Mouse (Mus musculus): ENCODE data around the gene Rrbp1. TPM values are rescaled to one million over a fixed set of nuclear protein-coding genes. Genes with fewer than 3 reads are reported as not detected.

Rrbp1 gene
- total and polyA plus RNA-seq, 3 experiments, result 56.7 to 128 (median 127) TPM

- TF ChIP-seq SIN3A (IDR thresholded peaks at IDR 0.05; ENCODE audit: low read length) (no peak), ZKSCAN1 (IDR thresholded peaks at IDR 0.05; ENCODE audit: low read depth, low read length) (no peak), USF1 (IDR thresholded peaks at IDR 0.05; ENCODE audit: low read depth, low read length) (no peak), MAX (IDR thresholded peaks at IDR 0.05; ENCODE audit: low read length) (no peak), UBTF (IDR thresholded peaks at IDR 0.05; ENCODE audit: borderline replicate concordance, insufficient read depth, low read depth, low read length) (no peak), MEF2A (IDR thresholded peaks at IDR 0.05; ENCODE audit: extremely low read depth, insufficient replicate concordance, low read depth, low read length, poor library complexity, severe bottlenecking) (no peak), RAD21 (IDR thresholded peaks at IDR 0.05; ENCODE audit: low read depth, low read length) (no peak), HCFC1 (IDR thresholded peaks at IDR 0.05; ENCODE audit: low read depth, low read length) (no peak), BHLHE40 (IDR thresholded peaks at IDR 0.05; ENCODE audit: borderline replicate concordance, low read depth, low read length) (no peak), MXI1 (IDR thresholded peaks at IDR 0.05; ENCODE audit: low read depth, low read length) (no peak), CTCF (IDR thresholded peaks at IDR 0.05 in 2 of 3, conservative IDR thresholded peaks at IDR 0.05 in 1 of 3; ENCODE audit: control insufficient read depth in 1 of 3, insufficient read depth in 1 of 3, low read depth in 2 of 3, low read length in 3 of 3, poor library complexity in 1 of 3, severe bottlenecking in 1 of 3) (no peak), MAZ (IDR thresholded peaks at IDR 0.05; ENCODE audit: low read depth, low read length) (no peak), MYB (IDR thresholded peaks at IDR 0.05; ENCODE audit: low read depth, low read length) (no peak), JUND (IDR thresholded peaks at IDR 0.05; ENCODE audit: low read depth, low read length) (no peak), SMC3 (IDR thresholded peaks at IDR 0.05; ENCODE audit: low read depth, low read length) (no peak)
- peaks cover 0 to 12% of the 10 kb centered on the region in 2 experiments; a peak in 2 of 4 replicates for H3K36me3 ChIP-seq (ENCODE audit: control insufficient read depth in 1 of 2, insufficient read depth in 2 of 2, low read length in 2 of 2)
- H3K27me3 ChIP-seq (ENCODE audit: control insufficient read depth in 1 of 2, insufficient read depth in 2 of 2, low read length in 2 of 2), result no peaks in the 10 kb centered on the region
- no peaks in the 10 kb centered on the region for H3K79me2 ChIP-seq (ENCODE audit: control insufficient read depth, insufficient read depth, low read length, poor library complexity)
- H3K9ac ChIP-seq (ENCODE audit: control insufficient read depth, low read depth, low read length, poor library complexity, severe bottlenecking), result no peak overlapping the region
- no peak for DNase-seq (ENCODE audit: low read depth, low spot score)
- H3K4me3 ChIP-seq (ENCODE audit: control insufficient read depth in 1 of 2, insufficient read depth in 1 of 2, low read depth in 2 of 2, low read length in 2 of 2), result no peak overlapping the region
- no peaks in the 10 kb centered on the region for H3K9me3 ChIP-seq (replicated peaks; ENCODE audit: insufficient read depth, low read length)
- no peaks in the 10 kb centered on the region for H3K4me1 ChIP-seq (ENCODE audit: control insufficient read depth in 1 of 2, insufficient read depth in 2 of 2, low read length in 2 of 2)
- H3K27ac ChIP-seq (ENCODE audit: control insufficient read depth, low read depth, low read length), result no peak overlapping the region
Observed at GRCm38 (mm10) chr2:143969260-143969659, 41.8 kb downstream of the Rrbp1 start.

- Histone ChIP-seq H3K4me3 (ENCODE audit: control insufficient read depth in 1 of 2, insufficient read depth in 1 of 2, low read depth in 2 of 2, low read length in 2 of 2) (no peak overlapping the region), H3K4me1 (ENCODE audit: control insufficient read depth in 1 of 2, insufficient read depth in 2 of 2, low read length in 2 of 2) (no peaks in the 10 kb centered on the region), H3K27me3 (ENCODE audit: control insufficient read depth in 1 of 2, insufficient read depth in 2 of 2, low read length in 2 of 2) (no peaks in the 10 kb centered on the region), H3K9me3 (replicated peaks; ENCODE audit: insufficient read depth, low read length) (no peaks in the 10 kb centered on the region), H3K9ac (ENCODE audit: control insufficient read depth, low read depth, low read length, poor library complexity, severe bottlenecking) (no peak overlapping the region), H3K27ac (ENCODE audit: control insufficient read depth, low read depth, low read length) (no peak overlapping the region), H3K79me2 (ENCODE audit: control insufficient read depth, insufficient read depth, low read length, poor library complexity) (no peaks in the 10 kb centered on the region), H3K36me3 (ENCODE audit: control insufficient read depth in 1 of 2, insufficient read depth in 2 of 2, low read length in 2 of 2) (peaks cover 0 to 30% of the 10 kb centered on the region in 2 experiments; a peak in 2 of 4 replicates)
- no peak for TF ChIP-seq UBTF (IDR thresholded peaks at IDR 0.05; ENCODE audit: borderline replicate concordance, insufficient read depth, low read depth, low read length)
- no peak for TF ChIP-seq CHD1 (IDR thresholded peaks at IDR 0.05; ENCODE audit: low read depth, low read length)
- no peak for DNase-seq (ENCODE audit: low read depth, low spot score)
Observed at GRCm38 (mm10) chr2:143963318-143963717, 47.7 kb downstream of the Rrbp1 start.
